Mouse (Mus musculus) embryonic facial prominence, embryonic 11.5 days (tissue): Measurements from ENCODE around the gene Cntrob. TPM values are rescaled to one million over a fixed set of nuclear protein-coding genes. Genes with fewer than 3 reads are reported as not detected.

Source experiments
- ATAC-seq: fragments of 200-750 bp; cut with Nextera tagmentation; replicated peaks from 2 replicates; pipeline ENCODE4 v1.8.0; 2017; ENCODE audit warnings: low read depth; ENCODE audit not compliant: insufficient number of reproducible peaks, low FRiP score, low TSS enrichment
- DNase-seq: peaks from one replicate; pipeline ENCODE4 v3.0.0-alpha.2; 2015; ENCODE audit warnings: low spot score
- H3K27ac ChIP-seq: fragments of 300-500 bp; sonication (generic); replicated peaks from 2 replicates; pipeline ENCODE4 v1.5.1; 2014; ENCODE audit warnings: mild to moderate bottlenecking, low read depth, low read length, control low read depth
- H3K27me3 ChIP-seq: fragments of 300-500 bp; sonication (generic); 2 replicates; pipeline ENCODE4 v1.6.1; 2014; ENCODE audit warnings: mild to moderate bottlenecking, low read length, moderate library complexity, mixed read lengths; ENCODE audit not compliant: control insufficient read depth, insufficient read depth
- H3K36me3 ChIP-seq: fragments of 300-500 bp; sonication (generic); replicated peaks from 2 replicates; pipeline ENCODE4 v1.6.1; 2014; ENCODE audit warnings: low read depth, mild to moderate bottlenecking, low read length, moderate library complexity, mixed read lengths; ENCODE audit not compliant: control insufficient read depth, insufficient read depth
- H3K4me1 ChIP-seq: fragments of 300-500 bp; sonication (generic); 2 replicates; pipeline ENCODE4 v1.6.1; 2014; ENCODE audit warnings: low read length, mixed read lengths; ENCODE audit not compliant: control insufficient read depth, insufficient read depth
- H3K4me2 ChIP-seq: fragments of 300-500 bp; sonication (generic); 2 replicates; pipeline ENCODE4 v1.6.1; 2014; ENCODE audit warnings: low read depth, mild to moderate bottlenecking, control low read depth, low read length, moderate library complexity
- H3K4me3 ChIP-seq: fragments of 300-500 bp; sonication (generic); 2 replicates; pipeline ENCODE4 v1.5.1; 2014; ENCODE audit warnings: low read depth, low read length, control low read depth
- H3K9ac ChIP-seq: fragments of 300-500 bp; sonication (generic); replicated peaks from 2 replicates; pipeline ENCODE4 v1.6.1; 2014; ENCODE audit warnings: mild to moderate bottlenecking, control low read depth, low read length
- H3K9me3 ChIP-seq: fragments of 300-500 bp; sonication (generic); replicated peaks from 2 replicates; pipeline ENCODE4 v1.6.1; 2016; ENCODE audit warnings: mild to moderate bottlenecking, low read length, inconsistent platforms, mixed read lengths; ENCODE audit not compliant: control insufficient read depth
- WGBS: fragments of 180-500 bp; shearing (Covaris S2); extraction: QIAGEN DNeasy Blood & Tissue Kit; methylation state at CpG from one replicate; pipeline ENCODE4 v1.1.7; 2014; 5-methylcytosine and 5-hydroxymethylcytosine counted together
- polyA plus RNA-seq: library from polyadenylated mRNA; unstranded; fragments of >200 nt; fragmentation: Nextera tagmentation; extraction: Ambion mirVana; gene quantifications from 2 replicates; pipeline ENCODE4 v1.2.1, GENCODE M21; 2014

Gene Cntrob
- polyA plus RNA-seq, 1 experiment from 2014 or later: 19.3 TPM

DNA sequence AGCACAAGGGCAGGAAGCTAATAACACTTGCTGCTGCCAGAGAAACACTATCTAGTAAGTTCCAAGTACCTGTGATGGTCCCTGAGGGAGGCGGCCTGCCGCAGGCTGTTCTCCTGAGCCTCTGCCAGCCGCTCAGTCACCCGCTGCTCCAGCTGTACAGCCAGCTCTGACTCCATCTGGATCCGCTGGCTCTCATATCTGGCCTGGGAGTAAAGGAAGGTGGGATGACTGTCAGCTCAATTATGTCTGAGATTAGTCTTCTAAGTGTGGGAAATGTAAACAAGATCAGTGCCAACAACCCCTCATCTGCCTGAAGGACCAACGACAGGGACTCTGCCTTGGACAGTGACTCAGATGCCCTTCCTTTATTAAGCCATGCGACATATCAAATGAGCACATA is 12.3 kb downstream of the Cntrob start:
- H3K27ac ChIP-seq: no peak overlapping the region
- H3K27me3 ChIP-seq: no peaks in the 10 kb centered on the region
- no peaks in the 10 kb centered on the region for H3K4me1 ChIP-seq
- H3K9me3 ChIP-seq: no peaks in the 10 kb centered on the region
- H3K4me2 ChIP-seq: no peak overlapping the region
- H3K36me3 ChIP-seq: peaks cover 15% of the 10 kb centered on the region; the same call in 1 of the 2 replicates
- DNase-seq (no peak), ATAC-seq (no peak)
- no peak overlapping the region for H3K9ac ChIP-seq
- WGBS: 86% methylated on average over 7 of the region's 7 CpGs
- H3K4me3 ChIP-seq: no peak overlapping the region

GRCm38 (mm10) chr11:69306039-69306438 is 17.5 kb downstream of the Cntrob start:
- no peaks in the 10 kb centered on the region for H3K27me3 ChIP-seq
- no peak for ATAC-seq
- no peak for DNase-seq
- H3K9me3 ChIP-seq: no peaks in the 10 kb centered on the region
- H3K4me1 ChIP-seq: no peaks in the 10 kb centered on the region
- no peak overlapping the region for H3K4me3 ChIP-seq
- no peak overlapping the region for H3K9ac ChIP-seq
- 95% methylated on average over 2 of the region's 2 CpGs for WGBS
- no peak overlapping the region for H3K27ac ChIP-seq
- peaks cover 11% of the 10 kb centered on the region; the same call in 1 of the 2 replicates for H3K36me3 ChIP-seq
- no peak overlapping the region for H3K4me2 ChIP-seq

GRCm38 (mm10) chr11:69305291-69305690 is 18.3 kb downstream of the Cntrob start:
- DNase-seq: no peak
- Histone ChIP-seq H3K4me1 (no peaks in the 10 kb centered on the region), H3K4me3 (no peak overlapping the region), H3K9ac (no peak overlapping the region), H3K36me3 (peaks cover 9% of the 10 kb centered on the region; the same call in 1 of the 2 replicates), H3K27me3 (no peaks in the 10 kb centered on the region), H3K27ac (no peak overlapping the region), H3K9me3 (no peaks in the 10 kb centered on the region), H3K4me2 (no peak overlapping the region)
- ATAC-seq: no peak
- 95% methylated on average over 9 of the region's 9 CpGs for WGBS

- WGBS: 89% methylated on average over 7 of the region's 7 CpGs
- H3K36me3 ChIP-seq: peaks cover 8% of the 10 kb centered on the region
- no peak for ATAC-seq
These were observed 20.8 kb downstream of the Cntrob start for GRCm38 (mm10) chr11:69302817-69303216.

GRCm38 (mm10) chr11:69298231-69298630 is 25.3 kb downstream of the Cntrob start:
- 72% methylated on average over 7 of the region's 7 CpGs for WGBS
- Histone ChIP-seq H3K4me3 (no peak overlapping the region), H3K27me3 (no peaks in the 10 kb centered on the region), H3K9me3 (no peaks in the 10 kb centered on the region), H3K4me1 (no peaks in the 10 kb centered on the region), H3K9ac (no peak overlapping the region), H3K27ac (no peak overlapping the region), H3K36me3 (peaks cover 5% of the 10 kb centered on the region), H3K4me2 (no peak overlapping the region)
- DNase-seq: no peak
- no peak for ATAC-seq

More at GRCm38 (mm10) chr11:69302817-69303216, 20.8 kb downstream of the Cntrob start:
- H3K27me3 ChIP-seq: no peaks in the 10 kb centered on the region
- H3K9me3 ChIP-seq: no peaks in the 10 kb centered on the region
- no peak overlapping the region for H3K27ac ChIP-seq
- H3K4me2 ChIP-seq: no peak overlapping the region
- no peaks in the 10 kb centered on the region for H3K4me1 ChIP-seq
- H3K9ac ChIP-seq: no peak overlapping the region
- no peak for DNase-seq
- no peak overlapping the region for H3K4me3 ChIP-seq

GRCm38 (mm10) chr11:69297799-69298198 is 25.8 kb downstream of the Cntrob start:
- H3K9me3 ChIP-seq: no peaks in the 10 kb centered on the region
- no peak overlapping the region for H3K27ac ChIP-seq
- H3K4me3 ChIP-seq: no peak overlapping the region
- no peak overlapping the region for H3K4me2 ChIP-seq
- DNase-seq (no peak), ATAC-seq (no peak)
- 90% methylated on average over 2 of the region's 2 CpGs for WGBS
- no peak overlapping the region for H3K9ac ChIP-seq
- no peaks in the 10 kb centered on the region for H3K27me3 ChIP-seq
- peaks cover 5% of the 10 kb centered on the region for H3K36me3 ChIP-seq
- H3K4me1 ChIP-seq: no peaks in the 10 kb centered on the region

GRCm38 (mm10) chr11:69295286-69295685 is 28.3 kb downstream of the Cntrob start:
- no peak for DNase-seq
- Histone ChIP-seq H3K4me3 (no peak overlapping the region), H3K27me3 (no peaks in the 10 kb centered on the region), H3K36me3 (peaks cover 5% of the 10 kb centered on the region), H3K4me2 (no peak overlapping the region), H3K9ac (no peak overlapping the region), H3K4me1 (no peaks in the 10 kb centered on the region), H3K9me3 (no peaks in the 10 kb centered on the region), H3K27ac (no peak overlapping the region)
- no peak for ATAC-seq
- 91% methylated on average over 3 of the region's 3 CpGs for WGBS

DNA sequence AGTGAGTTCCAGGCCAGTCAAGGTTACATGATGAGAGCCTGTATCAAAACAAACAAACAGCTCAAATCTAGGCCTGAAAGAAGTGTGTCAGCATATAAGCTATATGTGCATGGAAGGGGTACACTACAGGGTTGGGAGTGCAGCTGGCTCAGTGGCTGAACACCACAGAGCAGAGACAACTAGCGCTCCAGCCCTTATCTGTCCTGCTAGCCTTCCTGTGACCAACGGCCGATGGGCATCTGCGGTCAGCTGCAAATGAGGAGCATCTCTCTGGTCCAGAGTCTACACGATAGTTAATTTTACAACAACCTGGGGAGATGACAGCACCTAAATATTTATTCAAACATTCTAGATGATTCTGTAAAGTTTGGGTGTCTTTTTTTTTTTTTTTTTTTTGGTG is 32.5 kb downstream of the Cntrob start:
- no peak for ATAC-seq
- Histone ChIP-seq H3K9ac (no peak overlapping the region), H3K4me3 (no peak overlapping the region), H3K27me3 (no peaks in the 10 kb centered on the region), H3K27ac (no peak overlapping the region), H3K4me2 (no peak overlapping the region), H3K9me3 (no peaks in the 10 kb centered on the region), H3K4me1 (no peaks in the 10 kb centered on the region), H3K36me3 (no peaks in the 10 kb centered on the region)
- WGBS: 91% methylated on average over 5 of the region's 5 CpGs
- DNase-seq: no peak
